Mouse (Mus musculus) thymus, postnatal 4 days (tissue): ENCODE measurements around the gene B4galt1.
A peak's percentile ranks its signal among the peaks of the same experiment; 100 is the strongest.

Experiments used
- DNase-seq: peaks from one replicate; pipeline ENCODE4 v3.0.0; 2021

The B4galt1 gene

GRCm38 (mm10) chr4:40870206-40870605 is 16.4 kb upstream of the B4galt1 start:
- no peak for DNase-seq

GRCm38 (mm10) chr4:40868554-40869232 is 14.9 kb upstream of the B4galt1 start:
- DNase-seq: no peak

DNA sequence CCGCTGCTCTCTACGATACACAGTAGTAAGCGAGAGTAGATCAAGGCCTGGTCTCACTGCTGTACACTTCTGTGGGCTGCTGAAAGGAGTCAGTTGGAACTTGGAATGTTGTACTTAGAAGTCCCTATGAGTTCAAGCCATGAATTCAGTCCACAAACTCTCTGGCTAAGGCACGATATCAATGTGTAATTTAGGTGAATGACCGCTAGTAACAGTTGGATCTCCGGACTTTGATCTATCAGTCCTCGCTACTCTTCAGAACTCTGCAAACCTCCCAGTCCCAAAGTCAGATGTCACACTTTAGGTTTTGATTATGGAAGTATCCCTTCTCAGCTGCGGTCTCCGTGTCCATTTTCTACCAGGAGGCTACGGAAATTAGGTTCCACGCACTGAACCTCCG is 10.6 kb upstream of the B4galt1 start:
- DNase-seq: no peak

DNA sequence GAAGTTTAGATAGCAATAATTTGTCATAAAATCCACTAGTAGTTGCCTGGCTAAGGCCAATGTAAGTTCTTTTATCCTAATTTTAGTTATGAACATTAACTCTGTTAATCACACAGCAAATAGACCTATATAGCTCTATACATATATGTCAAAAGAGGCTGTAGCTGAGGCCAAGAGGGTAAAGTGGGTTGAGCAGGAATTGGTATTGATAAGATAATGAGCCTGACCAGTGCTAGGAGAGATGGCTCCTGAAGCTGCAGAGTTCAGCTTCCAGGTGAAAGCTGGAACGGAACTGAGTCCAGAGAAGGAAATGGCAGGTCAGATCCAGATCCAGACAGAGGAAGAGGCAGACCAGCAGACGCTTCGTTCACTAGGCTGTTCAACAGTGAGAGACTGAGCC is 9.5 kb upstream of the B4galt1 start:
- no peak for DNase-seq

DNA sequence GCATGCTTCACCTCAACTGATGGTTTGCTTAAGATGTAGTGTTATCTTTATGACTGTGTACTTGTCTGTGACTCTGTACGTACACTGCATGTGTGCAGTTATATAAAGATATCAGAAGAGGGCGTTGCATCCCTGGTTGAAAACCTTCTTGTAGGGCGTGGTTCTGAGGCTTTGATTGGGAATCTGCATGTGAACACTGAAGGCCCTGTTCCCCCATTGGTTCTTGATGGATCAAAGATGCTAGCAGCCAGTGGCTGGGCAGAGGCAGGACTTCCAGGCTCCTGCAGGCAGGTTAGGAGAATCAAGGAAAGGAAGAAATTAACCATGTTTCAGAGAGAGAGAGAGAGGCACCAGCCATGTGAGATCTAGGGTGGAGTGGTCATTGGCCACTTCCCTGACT is 7.3 kb upstream of the B4galt1 start:
- no peak for DNase-seq

DNA sequence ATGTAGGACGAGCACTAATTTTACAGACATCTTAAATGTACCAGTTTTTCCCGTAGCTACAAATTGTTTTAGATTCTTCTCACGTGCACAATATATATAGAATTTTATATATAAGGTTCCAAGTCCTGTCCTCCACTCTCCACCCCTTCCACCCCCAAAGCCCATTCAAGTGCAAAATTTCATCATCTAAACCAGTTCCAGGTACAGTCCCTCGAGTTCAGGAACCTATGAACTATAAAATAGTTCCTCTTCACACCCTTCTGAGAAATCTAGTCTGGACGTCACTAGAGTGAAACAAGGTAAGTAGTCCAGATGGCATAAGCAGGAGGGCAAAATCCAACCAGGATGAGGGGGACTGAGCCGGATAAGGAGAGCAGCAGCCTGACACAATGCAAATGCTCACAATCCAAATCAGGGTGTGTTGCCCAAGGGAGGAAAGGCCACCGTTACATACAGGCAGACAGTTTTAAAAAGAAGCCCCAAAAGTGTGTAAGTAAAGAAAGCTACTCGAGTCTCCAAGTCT is 4.1 kb upstream of the B4galt1 start:
- DNase-seq: no peak

DNA sequence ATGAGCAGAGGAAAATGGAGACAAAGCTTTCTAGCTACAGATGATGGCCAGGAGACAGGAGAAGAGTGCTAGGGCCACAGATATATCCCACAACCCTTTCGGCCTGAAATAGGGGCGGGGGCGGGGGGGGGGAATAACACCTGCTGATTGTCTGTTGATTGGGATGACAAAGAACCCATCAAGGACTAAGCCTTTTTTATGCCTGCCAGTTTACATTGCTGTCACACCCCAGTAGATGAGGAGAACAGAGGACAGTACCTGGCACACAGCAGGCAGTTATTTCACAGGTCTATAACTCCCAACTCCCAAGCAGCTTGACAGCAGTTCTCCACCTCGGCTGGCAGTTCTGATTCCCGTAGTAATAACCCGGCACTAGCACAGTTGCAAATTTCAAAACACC is 2.8 kb upstream of the B4galt1 start:
- no peak for DNase-seq

- DNase-seq: peak; percentile 25
Measured at GRCm38 (mm10) chr4:40854387-40854933, 655 bp upstream of the B4galt1 start.

- DNase-seq: peak; percentile 44
Measured at GRCm38 (mm10) chr4:40852861-40853564, 792 bp downstream of the B4galt1 start.

DNA sequence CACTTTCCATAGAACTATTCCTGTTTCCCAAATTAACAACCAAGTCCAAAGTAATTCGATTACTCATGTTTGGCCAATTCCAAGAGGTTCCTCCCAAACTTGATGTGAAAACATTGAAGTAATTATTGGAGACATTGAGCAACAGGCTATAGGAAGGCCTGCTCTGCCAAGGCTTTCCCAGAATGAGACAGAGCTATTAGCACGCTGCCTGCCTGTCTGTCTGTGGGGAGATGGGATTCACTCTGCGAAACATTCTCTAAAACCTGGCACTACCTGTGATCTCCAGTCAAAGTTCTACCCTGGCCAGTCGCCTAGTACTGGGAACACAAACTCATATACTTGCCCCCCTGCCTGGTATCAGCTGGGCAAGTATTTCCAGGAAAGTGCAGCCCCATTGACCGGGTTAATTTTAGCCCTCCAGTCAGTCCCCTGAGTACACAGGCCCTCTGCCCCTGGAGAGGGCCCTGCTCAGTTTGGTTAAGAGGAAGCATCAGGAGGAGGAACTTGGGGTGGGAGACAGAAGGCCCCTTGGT is 1.5 kb downstream of the B4galt1 start:
- DNase-seq: peak; percentile 34

- DNase-seq: no peak
Measured at GRCm38 (mm10) chr4:40851763-40852248, 2.0 kb downstream of the B4galt1 start.

GRCm38 (mm10) chr4:40851031-40851762 is 2.6 kb downstream of the B4galt1 start:
- no peak for DNase-seq

- DNase-seq: no peak
Measured at GRCm38 (mm10) chr4:40850582-40850981, 3.2 kb downstream of the B4galt1 start.

- no peak for DNase-seq
Measured at GRCm38 (mm10) chr4:40849518-40849917, 4.3 kb downstream of the B4galt1 start.

DNA sequence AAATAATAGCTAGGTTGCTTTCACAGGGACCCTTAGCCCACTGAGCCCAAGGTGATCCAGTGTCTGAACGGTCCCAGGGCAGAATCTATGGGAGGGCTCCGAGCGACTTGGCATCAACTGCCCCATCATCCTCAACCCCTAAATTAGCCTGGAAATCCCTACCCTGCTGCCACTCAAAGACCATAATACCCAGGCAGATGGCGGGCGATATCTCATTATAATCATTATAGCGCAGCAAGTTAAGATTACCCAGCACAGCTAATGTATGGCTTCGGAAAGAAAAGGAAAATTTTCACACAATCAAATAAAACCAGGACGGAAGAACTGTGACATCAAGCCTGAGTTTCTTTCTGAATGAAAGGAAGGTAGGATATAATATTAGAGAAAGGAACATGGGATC is 5.6 kb downstream of the B4galt1 start:
- no peak for DNase-seq

- no peak for DNase-seq
Measured at GRCm38 (mm10) chr4:40847160-40847559, 6.6 kb downstream of the B4galt1 start.

GRCm38 (mm10) chr4:40846143-40846931 is 7.5 kb downstream of the B4galt1 start:
- DNase-seq: no peak

- peak; percentile 29 for DNase-seq
Measured at GRCm38 (mm10) chr4:40844811-40845751, 8.7 kb downstream of the B4galt1 start.

GRCm38 (mm10) chr4:40844251-40844721 is 9.5 kb downstream of the B4galt1 start:
- DNase-seq: peak; percentile 69

GRCm38 (mm10) chr4:40843726-40844125 is 10.1 kb downstream of the B4galt1 start:
- DNase-seq: peak; percentile 26

DNA sequence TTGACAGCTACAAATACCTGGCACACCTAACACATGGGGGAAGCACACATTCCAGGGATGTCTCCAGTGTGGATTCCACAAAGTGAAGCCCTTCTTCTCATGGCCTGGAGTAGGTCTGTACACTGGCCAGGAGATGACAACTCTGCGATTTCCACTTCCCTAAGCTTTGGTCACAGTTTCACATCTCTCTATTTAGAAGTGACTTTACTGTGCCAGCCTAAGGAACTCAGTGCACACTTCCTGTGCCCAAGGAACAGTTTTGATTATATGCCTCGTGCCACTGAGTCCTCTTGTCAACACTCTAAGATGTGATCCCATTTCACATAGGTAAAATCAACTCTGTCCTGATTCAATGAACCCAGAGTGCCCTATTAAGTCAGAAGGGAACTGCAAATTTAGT is 13.4 kb downstream of the B4galt1 start:
- DNase-seq: no peak
